Comparison of ENCODE assay signal across 15 mouse cellular contexts in genomic region chr8:61437305-61437605, GRCm38 (mm10).
"Had no signal": no experiment of that assay in that cellular context is flagged by ENCODE, and none has a peak within 500 bp of the region (broad histone marks: within the 10 kb centered on the region; RNA-seq: fewer than 3 reads in every experiment).

No protein-coding gene starts in this region.

- H3K36me3 ChIP-seq: liver, embryonic 13.5 days; liver, embryonic 15.5 days; neural tube, embryonic 12.5 days had no signal

- ATAC-seq: liver, postnatal 0 days had no signal

- H3K27me3 ChIP-seq: liver, embryonic 13.5 days; liver, embryonic 15.5 days; megakaryocyte, embryonic 14.5 days; neural tube, embryonic 12.5 days had no signal

- H3K4me2 ChIP-seq: liver, embryonic 13.5 days; liver, embryonic 15.5 days; lung, embryonic 14.5 days; neural tube, embryonic 12.5 days had no signal

- H3K9ac ChIP-seq: liver, embryonic 13.5 days; liver, embryonic 15.5 days; liver, postnatal 0 days; lung, embryonic 14.5 days; neural tube, embryonic 12.5 days had no signal

- H3K27ac ChIP-seq: liver, embryonic 13.5 days; liver, embryonic 15.5 days; macrophage; neural tube, embryonic 12.5 days had no signal

- DNase-seq: liver, embryonic 13.5 days; liver, postnatal 0 days; lung, postnatal 14 days; lung, postnatal 36 days; midbrain, embryonic 14.5 days; right cerebral cortex, postnatal 14 days; spleen, adult 18-20 months; thymus, adult 18-20 months; thymus, postnatal 14 days; thymus, postnatal 36 days had no signal

- H3K4me1 ChIP-seq: liver, embryonic 13.5 days; liver, embryonic 15.5 days; neural tube, embryonic 12.5 days had no signal

- H3K9me3 ChIP-seq: liver, embryonic 13.5 days; liver, embryonic 15.5 days had no signal

- H3K4me3 ChIP-seq: liver, embryonic 13.5 days; liver, embryonic 15.5 days; megakaryocyte, embryonic 14.5 days; neural tube, embryonic 12.5 days had no signal
